Mouse (Mus musculus) megakaryocyte, embryonic 14.5 days (primary cell): Measurements from ENCODE around the gene Ifna5.

Experiments
- FLI1 ChIP-seq: IDR thresholded peaks from 2 replicates; pipeline ENCODE4 v1.6.1; 2012; ENCODE audit warnings: low read length, inconsistent platforms, mixed read lengths
- GATA1 ChIP-seq: IDR thresholded peaks from 3 replicates; pipeline ENCODE4 v1.6.1; 2012; ENCODE audit warnings: mixed read lengths, low read length, inconsistent platforms, borderline replicate concordance

DNA sequence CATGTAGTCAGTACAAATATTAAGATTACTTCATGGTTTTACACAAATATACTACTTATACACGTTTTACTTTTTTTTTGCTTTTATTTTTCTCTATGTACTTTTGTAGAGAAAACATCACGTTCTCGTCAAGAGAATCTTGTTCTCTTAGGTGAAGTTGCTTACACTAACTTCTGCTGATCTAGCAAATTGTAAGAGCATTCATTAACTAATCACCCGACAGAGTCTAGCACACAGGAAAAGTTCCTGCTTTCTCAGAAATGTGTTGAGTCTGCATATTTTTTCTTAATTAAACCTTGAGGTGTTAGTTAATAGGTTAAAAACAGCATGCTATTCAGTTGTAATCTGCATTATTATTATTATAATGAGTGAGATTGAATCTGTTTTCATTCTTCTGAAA, 43.4 kb downstream of the Ifna5 start:
- TF ChIP-seq GATA1 (no peak), FLI1 (no peak)
